Mouse (Mus musculus) bone marrow macrophage, adult 2 months (primary cell): ENCODE data around the gene Hyal2.

Source experiments
- CTCF ChIP-seq: IDR thresholded peaks from 2 replicates; pipeline ENCODE4 v1.5.1; 2012; ENCODE audit warnings: low read depth, mild to moderate bottlenecking, low read length, moderate library complexity
- POLR2A ChIP-seq: IDR thresholded peaks from 2 replicates; pipeline ENCODE4 v1.6.1; 2012; ENCODE audit warnings: mild to moderate bottlenecking, low read depth, low read length, borderline replicate concordance

DNA sequence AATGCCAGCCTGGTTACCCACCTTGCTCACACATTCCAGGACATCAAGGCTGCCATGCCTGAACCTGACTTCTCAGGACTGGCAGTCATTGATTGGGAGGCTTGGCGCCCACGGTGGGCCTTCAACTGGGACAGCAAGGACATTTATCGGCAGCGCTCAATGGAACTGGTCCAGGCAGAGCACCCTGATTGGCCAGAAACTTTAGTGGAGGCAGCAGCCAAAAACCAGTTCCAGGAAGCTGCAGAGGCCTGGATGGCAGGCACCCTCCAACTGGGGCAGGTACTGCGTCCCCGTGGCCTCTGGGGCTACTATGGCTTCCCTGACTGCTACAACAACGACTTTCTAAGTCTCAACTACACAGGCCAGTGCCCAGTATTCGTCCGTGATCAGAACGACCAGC lies 10.1 kb downstream of the Hyal2 start:
- TF ChIP-seq CTCF = no peak
- TF ChIP-seq POLR2A = no peak
